Mouse (Mus musculus) right cerebral cortex, postnatal 10 days (tissue): ENCODE measurements around the gene Olfr1104.

Source experiments
- DNase-seq, 2 experiments: peaks; one replicate each; pipeline ENCODE4 v3.0.0; 2021; ENCODE audit warnings: low spot score in 2 of 2

The Olfr1104 gene

DNA sequence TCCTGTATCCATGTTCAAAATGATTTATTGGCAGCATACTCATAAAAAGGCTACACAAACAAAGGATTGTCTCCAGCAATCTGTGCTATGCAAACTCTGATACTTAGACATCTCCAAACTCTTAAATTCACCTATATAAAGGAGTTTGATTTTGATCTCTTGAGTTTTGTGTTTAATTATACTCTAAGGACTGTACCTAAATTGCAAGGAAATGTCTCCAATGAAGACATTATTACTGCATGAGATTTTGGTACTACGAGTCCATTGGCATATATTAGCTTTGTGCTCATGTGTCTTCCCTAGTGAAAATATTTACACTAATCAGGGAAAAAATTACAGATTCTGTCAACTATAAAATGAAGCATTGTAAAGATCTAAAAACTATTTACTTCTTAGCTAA lies at the start of gene Olfr1104:
Gene Olfr1104 (minus strand): TSS at position 101 of the 400 bp plus-strand sequence.
- DNase-seq, result no peak

DNA sequence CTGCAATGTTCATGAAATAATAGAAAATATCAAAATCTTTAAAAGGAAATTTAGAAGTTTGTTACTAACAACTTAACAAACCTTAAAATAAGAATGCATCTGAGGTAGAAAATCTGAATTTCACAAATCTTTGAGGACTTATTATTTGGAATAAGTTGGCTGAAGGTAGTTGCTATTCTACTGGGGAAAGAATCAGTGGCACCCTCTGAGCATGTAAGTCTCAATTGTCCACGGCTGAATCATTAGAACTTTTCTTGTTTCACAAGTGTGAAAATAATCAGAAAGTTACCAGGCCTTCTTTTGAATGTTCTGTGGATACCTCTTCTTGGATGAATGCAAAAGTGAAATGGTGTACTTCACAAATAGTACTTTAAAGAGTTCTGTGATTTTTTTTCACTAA lies 48.8 kb upstream of the Olfr1104 start, which contains the start of gene Olfr1107:
Gene Olfr1107 (minus strand): TSS at position 101 of the 400 bp plus-strand sequence.
- no peak for DNase-seq

- no peak for DNase-seq
These were observed 25.3 kb upstream of the Olfr1104 start, which contains the start of gene Olfr1106 for GRCm38 (mm10) chr2:87052173-87052572. Gene Olfr1106 (minus strand): TSS chr2:87052273.

GRCm38 (mm10) chr2:87036431-87036830 lies 9.6 kb upstream of the Olfr1104 start, which contains the start of gene Olfr1105:
Gene Olfr1105 (minus strand): TSS chr2:87036531.
- no peak for DNase-seq

GRCm38 (mm10) chr2:86998098-86998497 lies 28.8 kb downstream of the Olfr1104 start, which contains the start of gene Olfr1102:
Gene Olfr1102 (plus strand): TSS chr2:86998398.
- no peak for DNase-seq

- no peak for DNase-seq
These were observed 35.8 kb downstream of the Olfr1104 start, which contains the start of gene Olfr1101 for GRCm38 (mm10) chr2:86991121-86991520. Gene Olfr1101 (minus strand): TSS chr2:86991221.

- DNase-seq, result no peak
These were observed 47.0 kb downstream of the Olfr1104 start, which contains the start of gene Olfr1100 for GRCm38 (mm10) chr2:86979854-86980253. Gene Olfr1100 (minus strand): TSS chr2:86979954.
